Mouse (Mus musculus) Muller cell, postnatal 12 days (primary cell): Measurements from ENCODE around the gene B4galnt4.
"Not testable (repeated sequence)": the region's sequence is repeated elsewhere in the genome, so short reads cannot be mapped to it uniquely, and the experiment has no call there.

Experiments used
- DNase-seq: peaks from one replicate; pipeline ENCODE4 v3.0.0-alpha.2; 2015; ENCODE audit errors: inconsistent ontology term

B4galnt4 gene

GRCm38 (mm10) chr7:141060426-141061242 is at the start of gene B4galnt4:
Gene B4galnt4 (plus strand): TSS chr7:141061104.
- DNase-seq: peak; percentile 83

GRCm38 (mm10) chr7:141011238-141011770 is 49.6 kb upstream of the B4galnt4 start:
- no peak for DNase-seq

- DNase-seq: no peak
Measured at GRCm38 (mm10) chr7:141016707-141017697, 43.9 kb upstream of the B4galnt4 start.

DNA sequence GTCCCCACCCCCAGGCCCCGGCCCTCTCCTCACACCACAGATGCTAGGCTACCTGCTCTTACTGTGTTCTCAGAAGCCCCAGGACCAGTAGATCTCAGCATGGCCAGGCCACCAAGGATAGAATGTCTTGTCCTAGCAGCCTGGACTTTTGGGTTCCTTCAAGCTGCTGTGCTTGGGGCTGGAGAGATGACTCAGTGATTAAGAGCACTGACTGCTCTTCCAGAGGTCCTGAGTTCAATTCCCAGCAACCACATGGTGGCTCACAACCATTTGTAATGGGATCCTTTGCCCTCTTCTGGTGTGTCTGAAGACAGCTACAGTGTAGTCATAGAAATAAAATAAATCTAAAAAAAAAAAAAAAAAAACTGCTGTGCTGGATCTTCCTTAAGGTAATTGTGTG is 43.1 kb upstream of the B4galnt4 start, which contains the start of gene Ifitm6:
TSS of gene Ifitm6 (minus strand) at position 101 of the 400 bp plus-strand sequence.
- DNase-seq: not testable (repeated sequence)

DNA sequence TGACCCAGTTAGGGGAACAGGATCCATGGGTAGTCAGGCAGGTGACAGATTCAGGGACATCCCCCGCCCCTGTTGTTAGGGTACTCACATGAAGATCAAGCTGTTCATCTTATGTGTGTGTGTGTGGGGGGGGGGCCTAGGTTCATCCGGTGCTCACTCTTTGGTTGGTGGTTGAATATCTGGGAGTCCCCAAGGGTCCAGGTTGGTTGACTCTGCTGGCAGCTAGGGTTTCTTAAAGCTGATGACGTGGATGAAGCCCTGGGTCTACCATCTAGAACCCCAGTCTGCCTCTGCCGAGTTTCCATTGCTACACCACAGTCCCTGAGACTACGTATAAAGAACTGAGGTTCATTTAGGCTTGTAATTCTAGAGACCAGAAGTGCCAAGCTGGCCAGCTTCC is 41.9 kb upstream of the B4galnt4 start:
- DNase-seq: no peak

DNA sequence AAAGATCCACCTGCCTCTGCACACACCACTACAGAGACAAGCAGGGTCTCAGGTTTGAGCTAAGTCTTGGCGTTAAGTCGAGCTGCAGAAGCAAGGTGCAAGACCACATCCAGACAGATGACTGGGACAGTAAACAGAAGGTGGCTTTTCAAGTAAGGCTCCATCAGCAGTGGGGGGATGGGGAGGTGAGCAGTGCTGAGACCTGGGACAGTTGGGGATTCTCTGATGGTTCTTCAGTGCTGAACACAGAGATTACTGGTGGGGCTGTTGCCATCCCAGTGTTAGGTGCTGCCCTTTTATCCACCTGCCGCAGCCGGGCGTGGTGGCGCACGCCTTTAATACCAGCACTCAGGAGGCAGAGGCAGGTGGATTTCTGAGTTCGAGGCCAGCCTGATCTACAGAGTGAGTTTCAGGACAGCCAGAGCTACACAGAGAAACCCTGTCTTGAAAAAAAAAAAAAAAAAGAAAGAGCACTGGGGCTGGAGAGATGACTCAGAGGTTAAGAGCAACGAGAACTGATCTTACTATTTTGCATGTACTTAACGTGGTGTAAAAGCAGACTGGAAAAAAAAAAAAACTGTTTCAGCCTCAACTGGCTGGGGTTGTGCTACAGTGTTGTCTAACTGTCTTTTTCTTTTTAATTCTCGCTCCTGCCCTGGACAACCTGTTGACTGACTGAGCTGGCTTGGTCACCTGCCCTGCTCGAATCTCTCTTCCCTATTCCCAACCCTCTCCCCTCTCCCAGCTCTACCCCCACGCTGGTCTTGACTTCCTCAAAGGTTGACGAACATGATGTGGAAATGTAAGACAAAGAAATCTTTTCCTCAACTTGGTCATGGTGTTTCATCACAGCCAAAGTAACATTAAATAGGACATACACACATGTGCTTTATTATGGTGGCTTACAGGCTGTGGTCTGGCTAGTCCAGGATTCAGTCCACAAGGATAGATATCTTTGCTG is 39.1 kb upstream of the B4galnt4 start:
- no peak for DNase-seq

- DNase-seq: peak; percentile 86
Measured at GRCm38 (mm10) chr7:141024865-141025838, 35.8 kb upstream of the B4galnt4 start.

DNA sequence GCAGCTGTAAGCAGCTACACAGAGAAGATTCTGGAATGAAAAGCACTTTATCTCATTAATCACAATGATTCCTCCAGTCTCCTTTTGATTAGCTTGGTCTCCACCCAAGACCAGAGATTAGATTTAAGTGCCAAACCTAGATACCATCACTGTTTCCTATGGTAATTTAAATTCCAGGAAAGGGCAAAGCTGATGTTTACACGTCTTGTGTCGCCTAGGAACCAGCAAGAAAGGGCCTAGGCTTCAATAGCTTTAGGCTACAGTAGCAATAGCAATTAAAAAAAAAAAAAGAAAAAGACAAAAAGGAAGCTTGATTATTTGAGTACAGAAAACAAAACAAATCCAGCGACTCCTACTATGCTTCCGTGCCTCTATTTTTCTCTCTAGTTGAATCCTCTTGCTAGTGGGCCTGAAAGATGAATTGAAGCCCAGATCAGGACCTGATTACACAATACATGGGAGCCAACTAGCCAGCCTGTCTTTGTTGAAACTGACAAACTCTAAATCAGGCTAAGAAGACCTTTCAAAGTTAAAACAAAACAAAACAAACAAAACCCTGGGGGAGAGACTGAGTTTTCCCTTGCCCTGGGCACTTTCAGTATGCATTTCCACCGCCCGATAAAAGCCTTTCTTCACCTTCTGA is 34.7 kb upstream of the B4galnt4 start:
- peak; percentile 62 for DNase-seq

DNA sequence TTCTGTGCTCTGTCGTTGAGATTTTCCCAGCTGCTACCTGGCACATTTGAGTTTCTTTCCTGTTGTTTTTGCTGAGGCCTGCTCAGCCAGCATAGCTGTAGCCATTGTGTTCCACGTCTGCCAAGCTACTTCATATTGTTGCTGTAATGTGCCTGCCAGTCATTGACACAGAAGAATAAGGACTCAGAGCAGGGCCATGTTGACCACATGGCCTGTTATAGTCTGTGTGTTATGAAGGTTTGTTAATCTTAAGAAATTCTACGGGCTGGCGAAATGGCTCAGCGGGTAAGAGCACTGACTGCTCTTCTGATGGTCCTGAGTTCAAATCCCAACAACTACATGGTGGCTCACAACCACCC is 34.2 kb upstream of the B4galnt4 start:
- DNase-seq: no peak

- DNase-seq: no peak
Measured at GRCm38 (mm10) chr7:141028831-141029230, 32.1 kb upstream of the B4galnt4 start, which contains the start of gene Gm17387. Gene Gm17387 (plus strand): TSS chr7:141029131.

DNA sequence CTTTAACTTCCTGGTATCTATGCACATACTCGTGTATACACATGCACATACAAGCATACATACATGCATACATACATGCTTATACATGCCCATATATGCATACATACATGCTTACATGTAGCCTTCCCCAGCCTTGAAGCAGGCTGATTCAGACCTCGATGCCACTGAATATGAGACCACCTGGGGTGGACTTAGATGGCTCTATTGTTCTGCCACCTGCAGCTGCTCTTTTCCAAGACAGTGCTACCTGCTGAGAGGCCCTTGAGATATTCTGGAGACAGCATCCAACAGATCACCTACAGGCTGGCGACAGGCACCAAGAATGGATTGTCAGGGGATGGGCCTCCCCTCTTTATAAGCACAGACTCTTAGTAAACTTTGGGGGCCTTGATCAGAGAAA is 30.5 kb upstream of the B4galnt4 start:
- DNase-seq: no peak

GRCm38 (mm10) chr7:141032458-141033167 is 28.3 kb upstream of the B4galnt4 start:
- DNase-seq: no peak

- DNase-seq: not testable (repeated sequence)
Measured at GRCm38 (mm10) chr7:141036624-141037023, 24.3 kb upstream of the B4galnt4 start.

DNA sequence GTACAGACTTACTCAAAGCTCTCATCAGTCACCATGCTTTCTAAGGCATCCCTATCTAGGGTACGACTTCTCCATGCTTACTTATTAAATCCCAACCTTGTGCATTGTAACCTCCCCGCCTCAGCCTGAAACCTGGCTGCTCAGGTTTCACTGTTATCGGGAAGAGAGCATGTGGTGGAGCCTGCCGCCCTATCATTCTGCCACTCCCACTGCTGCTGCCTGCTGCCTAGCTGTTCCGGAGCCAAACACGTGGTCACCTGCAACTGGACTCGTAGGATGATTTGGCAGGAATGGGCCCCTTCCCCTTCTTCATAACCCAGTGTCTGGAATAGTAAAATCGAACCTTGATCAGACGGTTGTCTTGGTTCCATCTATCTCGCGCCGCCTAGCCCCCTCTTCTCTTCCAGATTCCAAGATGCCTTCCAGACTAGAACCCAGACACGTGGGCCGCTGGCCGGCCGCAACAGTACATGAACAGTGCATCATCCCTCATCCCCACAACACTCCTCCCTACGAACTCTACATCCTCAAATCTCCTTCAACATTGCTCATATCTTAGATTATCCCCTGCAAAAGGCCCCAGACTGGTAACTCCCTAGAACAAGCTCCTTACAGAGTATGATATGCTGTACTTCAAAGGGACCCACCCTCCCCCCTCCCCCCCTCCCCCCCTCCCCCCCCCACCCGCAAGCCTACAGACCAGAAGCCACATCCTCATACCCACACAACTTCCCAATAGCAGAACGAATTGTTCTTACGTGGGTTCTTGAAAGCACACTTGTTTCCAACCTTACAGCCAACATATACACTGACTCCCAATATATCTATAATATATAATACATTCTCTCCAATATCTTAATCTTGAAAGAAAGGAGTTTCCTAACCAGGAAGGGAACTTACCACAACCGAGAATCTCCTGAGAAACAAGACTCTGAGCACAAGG is 22.5 kb upstream of the B4galnt4 start:
- DNase-seq: no peak

GRCm38 (mm10) chr7:141039386-141040107 is 21.4 kb upstream of the B4galnt4 start:
- DNase-seq: no peak

- DNase-seq: peak; percentile 29
Measured at GRCm38 (mm10) chr7:141040867-141041606, 19.9 kb upstream of the B4galnt4 start.
